Mouse (Mus musculus): ENCODE measurements around the gene Wdr95.
"Not testable (repeated sequence)": the region's sequence is repeated elsewhere in the genome, so short reads cannot be mapped to it uniquely, and the experiment has no call there.

Gene Wdr95

GRCm38 (mm10) chr5:149517116-149517515, 11.4 kb upstream of the Wdr95 start:
- DNase-seq (ENCODE audit: low spot score), result no peak

- DNase-seq (ENCODE audit: low spot score), result no peak
These were observed 7.7 kb upstream of the Wdr95 start for GRCm38 (mm10) chr5:149520806-149521205.

GRCm38 (mm10) chr5:149523856-149524241, 4.6 kb upstream of the Wdr95 start:
- no peak for DNase-seq (ENCODE audit: low spot score)

GRCm38 (mm10) chr5:149524242-149524858, 4.1 kb upstream of the Wdr95 start:
- DNase-seq (ENCODE audit: low spot score), result peak; percentile 81

GRCm38 (mm10) chr5:149525055-149525785, 3.3 kb upstream of the Wdr95 start:
- DNase-seq (ENCODE audit: low spot score), result no peak

GRCm38 (mm10) chr5:149526467-149526951, 2.0 kb upstream of the Wdr95 start:
- DNase-seq (ENCODE audit: low spot score), result peak; percentile 46

GRCm38 (mm10) chr5:149527292-149527691, 1.2 kb upstream of the Wdr95 start:
- DNase-seq (ENCODE audit: low spot score), result not testable (repeated sequence)

- DNase-seq (ENCODE audit: low spot score), result no peak
These were observed 5.4 kb downstream of the Wdr95 start for GRCm38 (mm10) chr5:149533847-149534246.

GRCm38 (mm10) chr5:149536005-149536404, 7.5 kb downstream of the Wdr95 start:
- DNase-seq (ENCODE audit: low spot score), result no peak

GRCm38 (mm10) chr5:149537796-149538511, 9.5 kb downstream of the Wdr95 start:
- DNase-seq (ENCODE audit: low spot score), result no peak

- no peak for DNase-seq (ENCODE audit: low spot score)
These were observed 10.1 kb downstream of the Wdr95 start for GRCm38 (mm10) chr5:149538531-149538930.

- no peak for DNase-seq (ENCODE audit: low spot score)
These were observed 10.6 kb downstream of the Wdr95 start for GRCm38 (mm10) chr5:149539051-149539450.

- no peak for DNase-seq (ENCODE audit: low spot score)
These were observed 22.7 kb downstream of the Wdr95 start for GRCm38 (mm10) chr5:149551179-149551578.

GRCm38 (mm10) chr5:149552742-149553141, 24.3 kb downstream of the Wdr95 start:
- no peak for DNase-seq (ENCODE audit: low spot score)

GRCm38 (mm10) chr5:149553373-149553772, 24.9 kb downstream of the Wdr95 start:
- no peak for DNase-seq (ENCODE audit: low spot score)

- DNase-seq (ENCODE audit: low spot score), result no peak
These were observed 25.9 kb downstream of the Wdr95 start for GRCm38 (mm10) chr5:149554397-149554796.

- DNase-seq (ENCODE audit: low spot score), result no peak
These were observed 32.6 kb downstream of the Wdr95 start for GRCm38 (mm10) chr5:149560903-149561588.

- DNase-seq (ENCODE audit: low spot score), result no peak
These were observed 37.5 kb downstream of the Wdr95 start for GRCm38 (mm10) chr5:149566026-149566425.

- DNase-seq (ENCODE audit: low spot score), result peak; percentile 42
These were observed 38.5 kb downstream of the Wdr95 start for GRCm38 (mm10) chr5:149566957-149567356.

GRCm38 (mm10) chr5:149568993-149569392, 40.5 kb downstream of the Wdr95 start:
- no peak for DNase-seq (ENCODE audit: low spot score)

- DNase-seq (ENCODE audit: low spot score), result no peak
These were observed 48.5 kb downstream of the Wdr95 start for GRCm38 (mm10) chr5:149576977-149577376.

GRCm38 (mm10) chr5:149577449-149577848, 49.0 kb downstream of the Wdr95 start:
- no peak for DNase-seq (ENCODE audit: low spot score)

Data from urinary bladder, postnatal 14 days (tissue).